ENCODE assay signal across 26 mouse cellular contexts in the genomic region with DNA sequence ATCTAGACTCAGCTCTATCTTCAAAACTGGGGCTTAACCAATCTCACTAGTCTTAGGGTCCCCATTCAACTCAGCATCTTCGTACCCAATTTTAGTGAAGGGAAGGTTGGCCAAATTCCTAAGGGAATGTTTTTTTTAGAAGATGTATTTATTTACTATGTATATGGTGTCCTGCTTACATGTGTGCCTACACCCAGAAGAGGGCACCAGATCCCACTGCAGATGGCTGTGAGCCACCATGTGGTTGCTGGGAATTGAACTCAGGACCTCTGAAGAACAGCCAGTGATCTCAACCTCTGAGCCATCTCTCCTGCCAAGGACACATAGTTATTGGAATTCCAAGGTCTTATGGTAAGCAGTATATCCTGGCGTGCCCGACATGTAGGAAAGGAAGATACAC. TPM values are rescaled to one million over a fixed set of nuclear protein-coding genes. Genes with fewer than 3 reads are reported as not detected.
DNase-seq lines count a peak whose midpoint lies in the region; ATAC-seq and TF ChIP-seq lines count a peak whose summit lies in the region.
"Had no signal": no experiment of that assay in that cellular context is flagged by ENCODE, and none has a peak within 500 bp of the region (broad histone marks: within the 10 kb centered on the region; RNA-seq: fewer than 3 reads in every experiment).

No protein-coding gene starts in this region.

- no peak for TF ChIP-seq EP300 in liver, embryonic 14.5 days (IDR thresholded peaks at IDR 0.05; ENCODE audit: low read depth)
- TF ChIP-seq EP300 in ES-Bruce4 (IDR thresholded peaks at IDR 0.05; ENCODE audit: insufficient read depth, low read depth, low read length), result no peak

- TF ChIP-seq CTCF in intestine, postnatal 0 days (IDR thresholded peaks at IDR 0.05; ENCODE audit: low read depth), result peak; percentile 52
- TF ChIP-seq CTCF in liver, embryonic 14.5 days (IDR thresholded peaks at IDR 0.05; ENCODE audit: low read depth), result peak; percentile 58
- TF ChIP-seq CTCF in ES-Bruce4 (IDR thresholded peaks at IDR 0.05; ENCODE audit: low read depth, low read length), result peak; percentile 4
- 0 out of 2 replicates have a peak, but pooled peaks have one; percentile 3 for TF ChIP-seq CTCF in small intestine, adult 2 months (IDR thresholded peaks at IDR 0.05; ENCODE audit: extremely low read depth, insufficient read length, insufficient replicate concordance, low read depth, low read length)

- ATAC-seq in intestine, postnatal 0 days, result no peak
- no peak for ATAC-seq in intestine, embryonic 15.5 days
- ATAC-seq in liver, embryonic 14.5 days (ENCODE audit: insufficient read depth), result no peak
- ATAC-seq: forebrain, embryonic 14.5 days; midbrain, embryonic 16.5 days had no signal

- H3K36me3 ChIP-seq in intestine, postnatal 0 days (ENCODE audit: control insufficient read depth, insufficient read depth), result peaks cover 71% of the 10 kb centered on the region
- peaks cover 48% of the 10 kb centered on the region for H3K36me3 ChIP-seq in intestine, embryonic 15.5 days
- peaks cover 78% of the 10 kb centered on the region for H3K36me3 ChIP-seq in liver, embryonic 14.5 days (replicated peaks; ENCODE audit: control insufficient read depth, insufficient read depth, low read depth)
- H3K36me3 ChIP-seq in ES-Bruce4 (ENCODE audit: control insufficient read depth, insufficient read depth, low read length, poor library complexity, severe bottlenecking), result 0 out of 2 replicates have a peak, but pooled peaks cover 3% of the 10 kb centered on the region
- peaks cover 72% of the 10 kb centered on the region for H3K36me3 ChIP-seq in small intestine, adult 2 months (ENCODE audit: control insufficient read depth, insufficient read depth, low read length)

- no peaks in the 10 kb centered on the region for H3K27me3 ChIP-seq in intestine, postnatal 0 days (replicated peaks; ENCODE audit: control insufficient read depth, insufficient read depth, low read length)
- no peaks in the 10 kb centered on the region for H3K27me3 ChIP-seq in intestine, embryonic 15.5 days (replicated peaks)
- H3K27me3 ChIP-seq in liver, embryonic 14.5 days (ENCODE audit: control insufficient read depth, insufficient read depth, low read length), result no peaks in the 10 kb centered on the region
- H3K27me3 ChIP-seq in ES-Bruce4 (ENCODE audit: control insufficient read depth, insufficient read depth, low read length, poor library complexity, severe bottlenecking), result no peaks in the 10 kb centered on the region
- no peaks in the 10 kb centered on the region for H3K27me3 ChIP-seq in small intestine, adult 2 months (ENCODE audit: control insufficient read depth, insufficient read depth, low read length)
- H3K27me3 ChIP-seq: heart, embryonic 12.5 days; limb, embryonic 13.5 days had no signal

- H3K4me3 ChIP-seq in intestine, postnatal 0 days (ENCODE audit: low read depth, low read length), result no peak overlapping the region
- no peak overlapping the region for H3K4me3 ChIP-seq in intestine, embryonic 15.5 days (replicated peaks)
- H3K4me3 ChIP-seq in liver, embryonic 14.5 days (ENCODE audit: insufficient read depth in 1 of 2, low read depth in 2 of 2, low read length in 2 of 2), result no peak overlapping the region
- H3K4me3 ChIP-seq in ES-Bruce4 (ENCODE audit: low read depth, low read length), result no peak overlapping the region
- H3K4me3 ChIP-seq in small intestine, adult 2 months (ENCODE audit: low read depth, low read length), result no peak overlapping the region
- H3K4me3 ChIP-seq: heart, embryonic 12.5 days; limb, embryonic 13.5 days had no signal

- 94% methylated on average over 3 of the region's 3 CpGs for WGBS in intestine, postnatal 0 days
- WGBS in intestine, embryonic 15.5 days, result 89% methylated on average over 3 of the region's 3 CpGs
- 91% methylated on average over 3 of the region's 3 CpGs for WGBS in liver, embryonic 14.5 days (ENCODE audit: insufficient replicate concordance)
- WGBS in small intestine, adult 2 months, result 97% methylated on average over 3 of the region's 3 CpGs

- peak overlapping the region; percentile 1; the same call in 1 of the 2 replicates for H3K27ac ChIP-seq in intestine, postnatal 0 days (ENCODE audit: low read depth, low read length)
- H3K27ac ChIP-seq in intestine, embryonic 15.5 days, result no peak overlapping the region
- H3K27ac ChIP-seq in liver, embryonic 14.5 days, result no peak overlapping the region
- H3K27ac ChIP-seq in ES-Bruce4 (ENCODE audit: insufficient read depth, low read length), result no peak overlapping the region
- H3K27ac ChIP-seq in small intestine, adult 2 months (ENCODE audit: insufficient read depth, low read depth, low read length), result no peak overlapping the region
- H3K27ac ChIP-seq: limb, embryonic 13.5 days had no signal

- TF ChIP-seq POLR2A in ES-Bruce4 (IDR thresholded peaks at IDR 0.05; ENCODE audit: insufficient read depth, low read length), result no peak
- TF ChIP-seq POLR2A in small intestine, adult 2 months (IDR thresholded peaks at IDR 0.05; ENCODE audit: low read depth, low read length), result no peak

- H3K9ac ChIP-seq in intestine, postnatal 0 days (ENCODE audit: low read depth, low read length), result no peak overlapping the region
- no peak overlapping the region for H3K9ac ChIP-seq in intestine, embryonic 15.5 days
- no peak overlapping the region for H3K9ac ChIP-seq in liver, embryonic 14.5 days (replicated peaks)
- no peak overlapping the region for H3K9ac ChIP-seq in ES-Bruce4 (ENCODE audit: low read depth, poor library complexity, severe bottlenecking)
- H3K9ac ChIP-seq: heart, embryonic 12.5 days; limb, embryonic 13.5 days; lung, embryonic 14.5 days had no signal

- H3K4me2 ChIP-seq in intestine, postnatal 0 days (replicated peaks; ENCODE audit: low read depth), result no peak overlapping the region
- no peak overlapping the region for H3K4me2 ChIP-seq in intestine, embryonic 15.5 days (replicated peaks)
- H3K4me2 ChIP-seq in liver, embryonic 14.5 days (ENCODE audit: low read depth), result no peak overlapping the region
- H3K4me2 ChIP-seq: heart, embryonic 12.5 days; limb, embryonic 13.5 days; lung, embryonic 14.5 days had no signal

- no peaks in the 10 kb centered on the region for H3K4me1 ChIP-seq in intestine, postnatal 0 days (replicated peaks; ENCODE audit: control insufficient read depth, insufficient read depth, low read length)
- H3K4me1 ChIP-seq in intestine, embryonic 15.5 days (replicated peaks), result no peaks in the 10 kb centered on the region
- peaks cover 20 to 27% of the 10 kb centered on the region in 2 experiments for H3K4me1 ChIP-seq in liver, embryonic 14.5 days (replicated peaks; ENCODE audit: control insufficient read depth in 2 of 2, insufficient read depth in 2 of 2, low read length in 1 of 2)
- H3K4me1 ChIP-seq in ES-Bruce4 (ENCODE audit: control insufficient read depth, insufficient read depth, low read length), result no peaks in the 10 kb centered on the region
- no peaks in the 10 kb centered on the region for H3K4me1 ChIP-seq in small intestine, adult 2 months (ENCODE audit: control insufficient read depth, insufficient read depth, insufficient read length, low read length)

- H3K9me3 ChIP-seq in intestine, postnatal 0 days (ENCODE audit: control insufficient read depth), result no peaks in the 10 kb centered on the region
- no peaks in the 10 kb centered on the region for H3K9me3 ChIP-seq in intestine, embryonic 15.5 days
- no peaks in the 10 kb centered on the region for H3K9me3 ChIP-seq in liver, embryonic 14.5 days (ENCODE audit: control insufficient read depth, low read length)
- no peaks in the 10 kb centered on the region for H3K9me3 ChIP-seq in ES-Bruce4 (replicated peaks; ENCODE audit: control insufficient read depth, insufficient read depth, low read length, poor library complexity, severe bottlenecking)
- H3K9me3 ChIP-seq: limb, embryonic 13.5 days had no signal

- DNase-seq in liver, embryonic 14.5 days (ENCODE audit: low read depth in 3 of 3, low spot score in 3 of 3), result no peak
- DNase-seq in liver (no peak), adipocyte (ENCODE audit: low spot score) (no peak)
- DNase-seq: adrenal gland, postnatal 25 days; cerebellum, adult 9-10 months; gastrocnemius, postnatal 10 days; heart, adult 11 months; heart, postnatal 10 days; kidney, adult 2 months; kidney, postnatal 14 days; layer of hippocampus, postnatal 36 days; lung, embryonic 14.5 days; lung, postnatal 36 days; thymus, postnatal 25 days had no signal

RNA-seq across cellular contexts. Expression of a gene that starts 26.4 kb away (rescaled TPM):
- 0.77 and 1.0 TPM in 2 replicates for polyA plus RNA-seq in intestine, postnatal 0 days (2015; fragmentation: Nextera tagmentation; extraction: Ambion mirVana)
- polyA plus RNA-seq in intestine, embryonic 15.5 days (2015; fragmentation: Nextera tagmentation; extraction: Ambion mirVana), result 0.13 and 0.19 TPM in 2 replicates
- 0.01 TPM in 1 of 2 replicates, not detected in the other for polyA plus RNA-seq in liver, embryonic 14.5 days (2012; rRNA removed)
- 0.05 TPM in 1 of 2 replicates, not detected in the other for polyA plus RNA-seq in liver, embryonic 14.5 days (2014; fragmentation: Nextera tagmentation; extraction: Ambion mirVana)
- not detected in 2 replicates for polyA plus RNA-seq in ES-Bruce4 (2011; ENCODE audit: insufficient read depth, insufficient read length, low read depth, missing spikeins)
- 0.13 and 0.20 TPM in 2 replicates for polyA plus RNA-seq in small intestine, adult 2 months (2012; rRNA removed)
- polyA plus RNA-seq: embryonic facial prominence, embryonic 14.5 days; forebrain, embryonic 14.5 days; heart, embryonic 12.5 days; hindbrain, embryonic 11.5 days; lung, embryonic 14.5 days; neural tube, embryonic 14.5 days had no signal

RNA-seq across cellular contexts. Expression of a gene that starts 29.3 kb away (rescaled TPM):
- polyA plus RNA-seq in intestine, postnatal 0 days (2015; fragmentation: Nextera tagmentation; extraction: Ambion mirVana), result 44.7 and 49.0 TPM in 2 replicates
- 29.8 and 29.9 TPM in 2 replicates for polyA plus RNA-seq in intestine, embryonic 15.5 days (2015; fragmentation: Nextera tagmentation; extraction: Ambion mirVana)
- 38.4 and 40.8 TPM in 2 replicates for polyA plus RNA-seq in liver, embryonic 14.5 days (2012; rRNA removed)
- polyA plus RNA-seq in liver, embryonic 14.5 days (2014; fragmentation: Nextera tagmentation; extraction: Ambion mirVana), result 37.7 and 38.4 TPM in 2 replicates
- polyA plus RNA-seq in ES-Bruce4 (2011; ENCODE audit: insufficient read depth, insufficient read length, low read depth, missing spikeins), result 24.0 and 29.9 TPM in 2 replicates
- polyA plus RNA-seq in small intestine, adult 2 months (2012; rRNA removed), result 39.4 and 138 TPM in 2 replicates

RNA-seq across cellular contexts. Expression of a gene that starts 31.2 kb away (rescaled TPM):
- polyA plus RNA-seq in intestine, postnatal 0 days (2015; fragmentation: Nextera tagmentation; extraction: Ambion mirVana), result not detected in 2 replicates
- 0.40 TPM in 1 of 2 replicates, not detected in the other for polyA plus RNA-seq in intestine, embryonic 15.5 days (2015; fragmentation: Nextera tagmentation; extraction: Ambion mirVana)
- polyA plus RNA-seq in liver, embryonic 14.5 days (2012; rRNA removed), result not detected in 2 replicates
- not detected in 2 replicates for polyA plus RNA-seq in liver, embryonic 14.5 days (2014; fragmentation: Nextera tagmentation; extraction: Ambion mirVana)
- not detected in 2 replicates for polyA plus RNA-seq in ES-Bruce4 (2011; ENCODE audit: insufficient read depth, insufficient read length, low read depth, missing spikeins)
- not detected in 2 replicates for polyA plus RNA-seq in small intestine, adult 2 months (2012; rRNA removed)
- polyA plus RNA-seq: C2C12; embryonic facial prominence, embryonic 14.5 days; forebrain, embryonic 14.5 days; heart, embryonic 12.5 days; hindbrain, embryonic 11.5 days; limb, embryonic 13.5 days; lung, embryonic 14.5 days; midbrain, embryonic 16.5 days; neural tube, embryonic 14.5 days had no signal

RNA-seq across cellular contexts. Expression of a gene that starts 42.6 kb away (rescaled TPM):
- not detected in 2 replicates for polyA plus RNA-seq in intestine, postnatal 0 days (2015; fragmentation: Nextera tagmentation; extraction: Ambion mirVana)
- not detected in 2 replicates for polyA plus RNA-seq in intestine, embryonic 15.5 days (2015; fragmentation: Nextera tagmentation; extraction: Ambion mirVana)
- not detected in 2 replicates for polyA plus RNA-seq in liver, embryonic 14.5 days (2012; rRNA removed)
- polyA plus RNA-seq in liver, embryonic 14.5 days (2014; fragmentation: Nextera tagmentation; extraction: Ambion mirVana), result 0.11 TPM in 1 of 2 replicates, not detected in the other
- polyA plus RNA-seq in ES-Bruce4 (2011; ENCODE audit: insufficient read depth, insufficient read length, low read depth, missing spikeins), result not detected in 2 replicates
- polyA plus RNA-seq in small intestine, adult 2 months (2012; rRNA removed), result not detected in 2 replicates
- polyA plus RNA-seq: C2C12; embryonic facial prominence, embryonic 14.5 days; forebrain, embryonic 14.5 days; heart, embryonic 12.5 days; hindbrain, embryonic 11.5 days; lung, embryonic 14.5 days; midbrain, embryonic 16.5 days; neural tube, embryonic 14.5 days had no signal

RNA-seq across cellular contexts. Expression of a gene that starts 42.6 kb away (rescaled TPM):
- 0.13 TPM in 1 of 2 replicates, not detected in the other for polyA plus RNA-seq in intestine, postnatal 0 days (2015; fragmentation: Nextera tagmentation; extraction: Ambion mirVana)
- polyA plus RNA-seq in intestine, embryonic 15.5 days (2015; fragmentation: Nextera tagmentation; extraction: Ambion mirVana), result 0.14 and 0.15 TPM in 2 replicates
- 0.04 TPM in 1 of 2 replicates, not detected in the other for polyA plus RNA-seq in liver, embryonic 14.5 days (2012; rRNA removed)
- polyA plus RNA-seq in liver, embryonic 14.5 days (2014; fragmentation: Nextera tagmentation; extraction: Ambion mirVana), result 0.09 TPM in 1 of 2 replicates, not detected in the other
- not detected in 2 replicates for polyA plus RNA-seq in ES-Bruce4 (2011; ENCODE audit: insufficient read depth, insufficient read length, low read depth, missing spikeins)
- polyA plus RNA-seq in small intestine, adult 2 months (2012; rRNA removed), result not detected in 2 replicates
- polyA plus RNA-seq: C2C12; embryonic facial prominence, embryonic 14.5 days; forebrain, embryonic 14.5 days; heart, embryonic 12.5 days; lung, embryonic 14.5 days; midbrain, embryonic 16.5 days had no signal

Comparison
In these comparisons a context has a peak if more than half of its experiments do, and no peak if none do; other contexts are left out.
1. CTCF ChIP-seq: peak in every context shown above with its lines; median percentile 58 in liver, embryonic 14.5 days; 52 in intestine, postnatal 0 days; 4 in ES-Bruce4; 3 in small intestine, adult 2 months.